Mouse (Mus musculus) gastrocnemius, postnatal 25 days (tissue): ENCODE data around the gene Nrde2. TPM values are rescaled to one million over a fixed set of nuclear protein-coding genes. Genes with fewer than 3 reads are reported as not detected.

Experiments
- DNase-seq: peaks from one replicate; pipeline ENCODE4 v3.0.0; 2022
- total RNA-seq, 2 experiments: library from RNA; stranded (reverse); gene quantifications; 1 replicate in 1 of 2; 2 replicates in 1 of 2; pipeline ENCODE4 v1.2.3; 2021

The Nrde2 gene
- total RNA-seq, 2 experiments from 2014 or later = 5.7 to 6.5 TPM

DNA sequence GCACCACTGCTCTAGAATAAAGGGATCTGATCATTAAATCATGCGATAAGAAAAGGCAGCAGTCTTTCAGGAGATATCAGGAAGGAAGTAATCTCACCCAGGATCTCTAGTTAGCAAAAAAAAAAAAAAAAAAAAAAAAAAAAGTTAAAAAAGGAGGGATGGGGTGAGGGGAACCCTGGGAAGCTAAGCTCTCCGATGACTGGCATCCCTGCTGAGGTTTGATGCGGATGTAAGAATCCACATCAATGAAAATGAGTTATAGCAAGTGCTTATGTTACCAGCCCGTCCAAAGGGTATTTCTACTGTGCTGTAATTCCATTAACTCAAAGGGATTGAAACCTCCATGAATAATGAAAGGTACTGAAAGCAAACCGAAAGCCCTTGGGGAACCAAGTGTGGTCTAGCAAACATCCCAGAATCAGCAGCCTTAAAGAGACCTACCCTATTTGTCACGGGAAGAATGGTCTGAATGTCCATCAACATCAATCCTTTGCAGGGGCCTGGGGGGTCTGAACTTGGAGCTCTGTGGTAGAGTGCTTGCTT is 19.5 kb upstream of the Nrde2 start:
- DNase-seq = no peak

DNA sequence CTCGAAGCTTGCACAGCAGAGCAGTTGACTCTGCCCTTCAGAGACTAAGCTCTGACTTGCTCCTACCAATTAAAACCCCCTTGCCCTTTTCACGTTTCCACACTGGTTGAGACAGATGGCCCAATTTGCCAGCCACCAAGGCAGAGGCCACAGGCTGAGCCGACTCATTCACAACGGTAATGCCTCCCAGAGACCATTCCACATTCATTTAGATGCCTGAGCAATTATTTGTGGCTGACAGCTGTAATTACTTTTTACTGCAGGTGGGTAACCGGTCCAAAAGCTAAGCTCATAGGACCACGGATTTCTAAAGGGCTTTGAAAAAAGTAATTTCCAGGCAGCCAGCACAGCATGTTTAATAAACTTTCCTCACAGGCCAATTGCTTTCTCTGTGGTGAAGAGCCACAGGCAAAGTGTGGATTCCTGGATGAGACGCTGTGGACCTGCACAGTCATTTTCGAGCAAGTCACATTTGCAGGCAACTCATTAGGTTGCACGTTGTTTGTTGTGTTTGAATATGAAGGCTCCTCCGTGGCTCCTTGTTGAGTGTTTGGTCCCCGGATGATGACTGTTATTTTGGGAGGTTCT is 17.1 kb upstream of the Nrde2 start:
- DNase-seq = no peak

DNA sequence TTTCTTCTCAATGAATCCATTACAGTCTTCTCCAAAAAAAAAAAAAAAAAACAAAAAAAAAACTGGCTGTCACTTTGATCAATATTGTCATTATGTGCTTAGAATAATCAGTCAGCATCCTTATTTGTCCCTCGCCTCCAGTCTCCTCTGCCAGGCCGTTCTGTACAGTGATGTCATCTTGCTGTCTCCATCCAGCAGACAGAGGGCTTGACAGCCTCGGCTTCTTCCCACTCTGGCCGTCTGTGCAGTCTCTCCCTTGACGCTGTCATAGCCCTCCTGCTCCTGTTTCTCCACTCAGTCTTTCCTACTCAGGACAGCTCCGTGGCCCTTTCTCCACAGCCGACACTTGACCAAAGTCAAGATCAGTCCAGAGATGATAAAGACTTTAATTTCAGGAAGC is 13.0 kb upstream of the Nrde2 start:
- DNase-seq = no peak

DNA sequence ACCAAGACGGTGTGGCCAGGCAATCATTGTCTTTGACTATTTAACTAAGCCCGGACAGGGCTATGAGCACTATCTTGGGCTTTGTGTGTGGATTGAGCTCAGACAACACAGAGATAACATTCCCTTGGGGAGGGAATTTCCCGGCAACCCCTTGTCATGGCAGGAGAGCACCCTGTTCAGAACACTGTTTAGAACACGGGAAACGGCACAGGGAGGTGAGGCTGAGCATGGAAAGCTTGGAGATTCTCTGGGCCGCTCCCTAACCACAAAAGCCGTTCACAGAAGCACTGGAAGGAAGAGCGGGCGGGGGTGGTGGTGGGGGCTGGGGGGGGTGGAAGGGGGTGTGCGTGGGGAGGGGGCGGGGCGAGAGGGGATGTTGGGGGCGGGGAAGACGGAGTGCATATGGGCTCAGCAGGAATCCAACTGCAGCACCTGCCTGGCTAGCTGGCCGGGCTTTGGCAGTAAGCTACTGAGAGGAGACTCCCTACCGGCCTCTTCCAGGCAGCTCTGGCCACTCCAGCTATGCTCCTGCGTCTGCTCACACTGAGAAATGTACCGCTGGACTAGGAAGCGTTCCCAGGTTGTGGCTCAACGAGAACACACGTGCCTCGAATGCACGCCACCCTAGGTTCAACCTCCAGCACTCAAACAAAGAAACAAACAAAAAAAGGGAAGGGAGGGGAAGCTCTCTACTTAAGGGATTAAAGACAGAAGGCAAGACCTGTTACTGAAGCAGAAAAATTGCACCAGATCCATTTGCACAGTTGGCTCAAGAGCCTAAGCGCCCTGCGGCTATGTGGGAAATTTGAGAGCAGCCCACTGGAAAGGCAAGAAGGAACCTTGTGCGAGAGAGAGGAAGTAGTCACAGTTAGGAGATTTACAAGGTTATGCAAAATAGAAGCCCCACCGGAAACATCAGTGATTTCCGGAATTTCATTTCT is 8.7 kb upstream of the Nrde2 start:
- peak; percentile 28 for DNase-seq

DNA sequence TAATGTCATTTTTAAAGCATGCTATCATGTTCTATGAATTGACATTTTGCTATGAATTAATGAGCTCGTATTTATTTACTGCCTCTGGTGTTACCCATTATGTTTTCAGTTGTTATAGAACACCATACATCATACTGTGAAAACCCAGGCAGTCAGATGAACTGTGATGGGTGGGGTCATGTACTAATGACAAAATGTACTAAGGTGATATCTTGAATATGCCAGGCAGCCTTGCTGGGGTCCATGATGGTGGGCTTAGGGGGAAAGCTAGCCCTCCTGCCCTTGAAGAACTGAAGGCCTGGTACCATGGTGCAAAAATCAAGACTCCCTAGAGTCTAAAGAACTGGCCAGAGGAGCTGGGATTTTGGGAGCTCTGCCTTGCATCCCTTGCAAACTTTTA is 8.0 kb upstream of the Nrde2 start:
- no peak for DNase-seq

DNA sequence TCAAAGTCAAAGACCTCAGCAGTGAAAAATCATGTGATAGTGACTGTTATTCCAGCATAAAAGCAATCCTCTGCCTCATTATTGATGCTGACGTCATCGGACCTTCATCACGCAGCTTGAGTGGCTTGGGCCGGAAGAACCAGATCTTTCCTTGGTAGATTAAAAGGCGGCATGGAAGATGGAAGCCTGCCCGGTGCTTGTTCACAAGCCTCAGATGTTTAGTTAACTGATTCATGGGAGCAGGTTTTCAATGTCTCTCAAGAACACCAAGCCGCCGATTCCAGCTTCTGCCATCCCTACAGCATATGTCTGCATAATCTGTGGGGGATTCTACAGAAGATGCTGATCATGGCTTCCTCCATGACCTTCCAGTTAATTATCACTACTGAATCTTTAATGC is 7.5 kb upstream of the Nrde2 start:
- DNase-seq = no peak

DNA sequence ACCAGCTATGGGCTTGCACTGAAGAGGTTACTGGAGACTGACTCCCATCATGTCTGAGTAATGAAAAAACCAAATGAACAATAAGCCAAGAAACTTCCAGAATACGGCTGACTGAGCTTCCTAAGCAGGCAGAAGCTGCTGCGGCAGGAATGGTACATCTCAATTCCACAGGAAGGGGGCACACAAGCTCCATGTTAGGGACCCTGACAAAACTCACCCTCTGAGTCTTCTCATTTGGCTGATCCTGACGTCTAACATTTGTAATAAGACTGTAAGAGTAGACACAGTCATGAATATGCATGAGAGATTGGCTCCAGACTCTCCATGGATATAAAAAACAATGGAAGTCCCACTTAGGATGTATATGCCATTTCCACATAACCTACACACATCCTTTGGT is 6.7 kb upstream of the Nrde2 start:
- no peak for DNase-seq

DNA sequence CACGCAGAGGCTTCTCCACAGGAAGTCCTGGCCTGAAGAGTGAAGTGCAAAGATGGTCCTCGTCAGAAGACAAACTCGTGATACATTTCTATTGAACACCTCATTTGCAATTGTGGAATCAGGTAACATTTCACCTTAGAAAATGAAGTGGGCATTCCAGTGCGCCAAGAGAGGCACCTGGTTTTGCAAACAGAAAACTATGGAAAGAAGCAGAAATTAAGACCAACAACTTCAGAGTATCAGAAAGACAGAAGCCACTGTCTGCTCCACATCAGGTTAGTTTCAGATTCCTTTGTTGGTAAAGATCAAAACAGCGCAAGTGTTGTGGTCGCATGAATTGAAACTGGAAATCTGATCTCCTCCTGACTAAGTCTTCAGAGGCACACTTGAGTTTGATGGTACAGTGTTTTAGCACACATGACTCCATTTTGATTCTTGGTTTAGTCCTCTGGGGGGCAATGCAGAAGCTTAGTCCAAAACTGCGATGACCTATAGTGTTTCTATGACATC is 5.6 kb upstream of the Nrde2 start:
- DNase-seq = no peak

DNA sequence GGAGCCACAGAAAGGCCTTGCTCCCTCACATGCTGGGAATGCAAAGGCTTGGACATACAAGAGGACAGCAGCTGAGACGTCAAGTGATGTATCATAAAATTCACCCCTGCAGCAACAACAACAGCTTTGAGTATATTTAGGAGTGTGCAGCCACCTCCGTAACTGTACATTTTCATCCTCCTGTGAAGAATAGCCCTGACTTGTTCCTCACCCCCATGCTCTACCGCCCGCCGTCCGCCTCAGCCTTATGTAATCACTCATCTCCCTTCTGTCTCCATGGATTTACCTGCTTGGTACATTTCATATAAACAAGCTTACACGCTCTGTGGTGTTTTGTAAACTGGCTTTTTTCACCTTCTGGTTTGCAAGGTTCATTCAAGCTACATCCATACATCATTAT is 7.0 kb downstream of the Nrde2 start:
- DNase-seq = no peak

DNA sequence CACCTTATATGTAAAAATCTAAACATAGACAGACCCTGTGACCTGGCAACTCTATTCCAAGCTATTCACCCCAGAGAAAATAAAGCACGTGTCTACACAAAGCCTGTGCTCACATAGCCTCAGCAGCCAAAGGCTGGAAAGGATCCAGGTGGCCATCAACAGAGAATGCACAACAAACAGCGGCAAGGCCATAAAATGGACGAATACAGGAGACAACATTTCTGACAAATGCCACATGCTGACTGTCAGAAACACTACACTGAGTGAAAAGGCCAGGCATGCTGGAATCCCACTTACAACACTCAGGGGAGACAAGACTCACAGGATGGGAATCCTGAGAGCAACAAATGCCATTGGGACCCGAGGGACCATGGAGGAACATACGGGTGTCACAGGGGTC is 15.2 kb downstream of the Nrde2 start:
- DNase-seq = no peak

DNA sequence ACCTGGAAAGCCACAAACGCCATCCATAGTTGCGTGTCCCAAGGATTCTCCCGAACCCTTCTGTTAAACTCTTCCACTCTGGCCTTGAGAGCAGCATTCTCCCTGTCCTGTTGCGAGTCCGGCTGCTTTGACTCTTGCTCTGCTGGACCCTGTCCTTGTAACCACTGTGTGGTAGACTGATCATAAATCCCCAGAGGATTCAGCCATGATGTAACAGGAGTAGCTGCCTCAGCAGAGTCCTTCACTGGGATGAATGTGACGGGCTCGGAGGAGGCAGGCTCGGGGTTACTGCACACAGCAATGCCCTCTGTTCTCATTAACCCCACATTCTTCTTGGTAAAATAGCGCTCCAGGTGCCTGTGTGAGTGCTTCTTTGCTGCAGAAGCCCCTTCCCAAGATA is 15.7 kb downstream of the Nrde2 start:
- no peak for DNase-seq

DNA sequence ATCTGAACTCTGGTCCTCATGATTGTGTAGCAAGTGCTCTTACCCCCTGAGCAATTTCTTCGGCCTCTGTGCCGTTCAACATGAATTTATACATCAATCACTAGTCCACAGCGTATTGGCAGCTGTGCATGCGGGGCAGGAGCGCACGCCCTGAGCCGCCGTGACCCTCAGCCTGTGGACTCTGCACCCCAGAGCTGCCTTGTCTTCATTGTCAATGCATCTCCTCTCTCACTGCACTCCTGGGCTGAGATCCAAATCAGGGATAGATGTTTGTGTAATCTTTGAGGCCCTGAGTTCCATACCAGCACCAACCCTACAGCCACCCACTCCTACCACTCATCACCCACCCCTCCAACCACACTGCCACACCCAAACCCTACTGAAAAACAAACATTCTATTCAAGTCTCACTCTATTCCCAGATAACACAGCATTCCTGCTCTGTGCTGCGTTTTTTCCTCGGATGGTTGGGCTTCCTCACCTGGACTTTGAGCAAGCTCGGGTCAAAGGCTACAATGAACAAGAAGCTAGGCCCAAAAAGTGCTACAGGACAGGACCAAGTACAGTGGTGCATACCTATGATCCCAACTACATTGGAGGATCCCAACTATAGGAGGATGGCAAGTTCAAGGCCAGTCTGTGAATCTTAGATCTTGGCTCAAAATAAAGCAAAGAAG is 16.5 kb downstream of the Nrde2 start:
- DNase-seq = no peak

DNA sequence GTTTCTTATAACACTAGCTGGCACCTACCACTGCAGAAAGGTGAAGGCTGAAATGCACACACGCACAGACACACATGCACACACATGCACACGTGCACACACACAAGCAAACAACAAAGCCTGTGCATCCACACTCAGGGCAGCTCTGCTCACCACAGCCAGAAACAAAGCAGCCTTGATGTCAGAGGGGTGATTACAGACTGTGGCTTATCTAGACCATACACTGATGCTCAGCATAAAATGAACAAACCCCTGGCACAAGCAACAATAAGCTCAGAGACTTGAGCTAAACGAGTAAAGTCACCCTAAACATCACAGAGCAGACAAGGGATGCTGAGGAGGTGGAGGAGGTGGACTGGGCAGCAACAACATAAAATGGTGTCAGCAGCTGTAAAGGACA is 24.3 kb downstream of the Nrde2 start:
- no peak for DNase-seq

DNA sequence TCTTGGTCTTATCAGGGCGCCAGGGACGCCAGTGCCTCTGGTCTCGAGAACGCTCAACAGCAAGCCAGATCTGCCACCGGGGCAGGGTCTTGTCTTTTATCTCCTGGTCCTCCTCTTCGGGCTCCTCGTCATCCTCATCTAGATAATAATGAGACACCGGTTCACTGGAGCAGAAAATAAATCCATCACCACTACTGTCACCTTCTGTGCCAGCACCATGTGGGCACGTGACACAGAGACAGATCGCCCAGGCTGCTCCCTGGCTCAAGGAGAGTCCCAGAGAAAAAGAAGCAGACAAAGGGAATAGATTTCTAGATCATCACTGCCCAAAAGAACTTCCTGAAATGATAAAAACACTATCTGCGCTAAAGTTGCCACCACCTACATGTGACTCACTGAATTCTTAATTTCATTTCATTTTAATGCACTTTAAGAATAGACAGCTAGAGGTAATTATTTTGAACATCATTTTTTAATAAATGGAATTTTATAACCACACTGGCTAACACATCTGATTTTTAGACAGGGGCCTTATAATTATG is 25.0 kb downstream of the Nrde2 start:
- DNase-seq = no peak

DNA sequence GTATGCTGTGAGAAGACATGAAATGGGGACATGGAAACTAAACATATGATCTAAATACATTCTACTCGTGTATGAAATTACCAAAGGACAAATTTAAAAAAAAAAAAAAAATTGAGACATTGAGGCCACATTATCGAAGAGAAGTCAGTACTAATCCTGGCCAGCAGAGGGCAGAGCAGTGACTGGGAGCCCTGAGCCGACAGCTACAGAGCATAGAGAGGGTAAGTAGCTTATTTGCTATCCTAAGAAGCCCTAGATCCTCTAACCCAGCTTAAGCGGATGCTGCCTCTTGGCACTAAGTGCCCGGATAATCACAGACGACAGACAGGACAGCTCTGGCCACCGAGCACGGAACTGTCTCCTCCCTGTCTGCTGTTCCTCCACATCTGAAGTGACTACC is 27.8 kb downstream of the Nrde2 start:
- DNase-seq = no peak

DNA sequence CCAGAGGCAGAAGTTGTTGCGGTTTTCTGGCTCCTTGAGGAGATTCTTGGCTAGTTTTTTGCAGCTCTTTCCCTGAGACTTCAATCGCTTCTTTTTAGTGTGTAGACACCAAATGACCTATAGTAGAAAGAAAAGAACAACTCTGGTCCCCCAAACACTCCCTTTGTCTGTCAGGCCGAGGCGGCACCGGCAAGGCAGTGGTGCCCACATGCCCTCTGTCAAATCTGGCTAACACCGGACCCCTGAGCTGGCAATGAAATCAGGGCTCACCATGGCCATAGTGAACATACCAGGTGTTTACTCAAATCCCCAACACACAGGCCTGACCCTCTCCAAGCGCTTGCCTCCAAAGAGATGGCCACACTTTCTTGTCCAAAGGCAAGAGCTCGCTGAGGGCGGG is 28.3 kb downstream of the Nrde2 start:
- no peak for DNase-seq

DNA sequence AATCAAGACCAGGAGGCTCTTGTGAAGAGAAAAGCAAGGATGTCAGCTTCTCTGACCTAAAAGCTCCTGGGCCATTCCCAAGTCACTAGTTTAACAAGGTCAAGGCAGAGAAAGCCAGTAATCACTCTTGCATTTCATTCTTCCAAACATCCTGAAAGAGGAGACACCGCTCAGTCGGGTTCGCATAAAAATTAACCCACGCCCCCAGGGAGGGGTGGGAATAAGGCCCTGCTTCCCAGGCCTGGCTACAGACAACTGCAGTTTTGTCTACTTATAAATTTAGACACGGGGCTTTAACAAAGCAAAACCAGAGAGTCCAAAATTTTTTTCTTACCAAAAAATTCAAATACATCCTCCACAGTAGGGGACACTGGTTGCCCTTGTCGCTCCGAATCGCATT is 30.5 kb downstream of the Nrde2 start:
- DNase-seq = no peak

DNA sequence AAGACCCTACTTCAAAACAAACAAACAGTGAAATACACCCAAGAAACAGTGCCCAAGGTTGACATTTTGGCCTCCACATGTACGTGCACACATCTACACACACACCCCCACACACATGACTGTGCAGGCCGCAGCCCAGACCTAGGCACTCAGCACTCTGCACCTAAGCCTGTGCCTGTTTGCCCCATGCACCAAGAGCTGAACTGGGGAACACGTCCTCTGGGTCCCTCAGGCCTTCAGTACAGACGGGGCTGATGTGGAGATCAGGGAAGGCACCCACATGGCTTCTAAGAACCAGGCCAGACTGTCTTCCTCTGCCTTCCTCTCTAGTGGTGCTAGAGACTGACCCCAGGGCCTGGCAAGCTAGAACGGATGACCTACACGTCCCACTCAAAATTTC is 30.9 kb downstream of the Nrde2 start:
- no peak for DNase-seq

DNA sequence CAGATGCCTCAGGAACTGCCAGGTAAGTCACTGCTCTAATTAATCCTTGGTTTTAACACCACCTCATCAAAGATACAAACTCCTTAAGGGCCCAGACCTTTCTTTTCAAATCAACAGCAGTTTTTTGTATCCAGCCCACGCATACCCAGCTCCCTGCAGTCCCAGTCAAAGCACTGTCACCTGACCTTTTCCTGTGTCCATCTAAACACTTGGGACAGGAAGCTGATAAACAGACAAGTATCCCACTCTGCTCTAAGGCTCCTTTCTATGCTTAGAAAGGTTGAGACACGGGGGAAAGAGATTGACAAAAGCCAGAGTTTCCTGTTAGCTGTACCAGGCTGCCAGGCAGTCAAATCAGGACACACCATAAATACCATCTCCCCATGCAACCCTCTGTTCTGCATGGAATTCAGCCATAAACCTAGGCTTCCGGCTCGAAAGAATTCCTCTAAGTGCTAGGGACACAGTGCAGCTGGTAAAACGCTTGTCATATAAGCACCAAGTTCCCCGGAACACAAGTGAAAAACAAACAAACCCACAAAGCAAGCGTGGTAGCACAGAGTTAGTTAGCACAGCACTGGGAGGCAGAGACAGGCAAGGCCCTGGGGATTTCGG is 31.5 kb downstream of the Nrde2 start:
- no peak for DNase-seq

DNA sequence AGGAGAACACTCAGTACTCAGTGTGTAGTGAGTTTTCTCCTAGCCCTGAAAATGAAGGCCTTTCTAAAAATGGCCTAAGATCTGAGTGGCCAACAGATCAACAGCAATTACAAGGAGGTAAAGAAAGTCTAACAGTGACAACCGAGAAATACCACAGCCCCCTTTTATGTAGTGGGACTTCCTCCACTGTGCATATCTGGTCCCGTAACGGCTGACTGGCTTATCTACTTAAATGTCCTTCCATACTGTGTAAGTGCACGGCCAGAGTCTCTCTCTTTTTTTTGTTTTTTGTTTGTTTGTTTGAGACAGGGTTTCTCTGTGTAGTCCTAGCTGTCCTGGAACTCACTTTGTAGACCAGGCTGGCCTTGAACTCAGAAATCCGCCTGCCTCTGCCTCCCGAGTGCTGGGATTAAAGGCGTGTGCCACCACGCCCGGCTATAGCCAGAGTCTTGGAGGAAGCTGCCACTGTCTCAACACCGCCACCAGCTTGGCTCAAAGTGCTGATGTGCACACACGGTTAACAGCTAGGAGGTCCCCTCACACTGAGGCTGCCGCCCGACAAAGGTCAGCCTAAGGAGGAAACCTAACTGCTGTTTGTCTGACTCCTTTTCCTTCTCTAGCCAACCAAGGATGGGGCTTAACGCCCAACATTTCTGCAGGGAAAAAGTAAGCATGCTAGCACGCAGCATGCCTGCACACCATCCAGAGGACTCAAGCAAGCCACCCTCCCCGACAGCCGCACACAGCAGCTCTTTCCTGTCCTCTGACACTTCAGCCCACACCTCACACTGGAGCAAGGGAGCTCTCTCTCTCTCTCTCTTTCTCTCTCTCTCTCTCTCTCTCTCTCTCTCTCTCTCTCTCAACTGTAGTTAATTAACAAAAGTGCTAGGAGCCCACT is 32.2 kb downstream of the Nrde2 start:
- DNase-seq = no peak
